Mouse (Mus musculus) ZHBTc4 (cell line): ENCODE data around the gene Laptm5.

Experiments
- DNase-seq: peaks from one replicate; pipeline ENCODE4 v3.0.0-alpha.2; 2011; ENCODE audit warnings: low read depth, low spot score

The Laptm5 gene

DNA sequence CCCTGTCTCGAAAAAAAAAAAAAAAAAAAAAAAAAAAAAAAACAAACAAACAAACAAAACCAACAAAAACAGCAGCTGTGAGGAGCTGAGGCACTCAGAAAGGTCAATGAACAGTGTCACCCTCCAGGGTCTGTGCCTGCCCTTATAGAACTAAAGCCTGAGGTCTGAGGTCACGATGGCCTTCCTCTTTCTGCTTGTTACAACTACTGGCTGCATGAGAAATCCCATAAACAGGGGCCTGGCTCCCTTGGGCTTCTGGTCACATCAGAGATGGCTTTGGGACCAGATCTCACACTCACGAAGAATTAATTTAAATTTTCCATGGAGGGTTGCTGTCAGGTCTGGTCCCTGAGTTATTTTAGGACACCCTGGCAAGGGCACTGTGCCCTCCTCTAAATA is 13.5 kb upstream of the Laptm5 start:
- DNase-seq = no peak

DNA sequence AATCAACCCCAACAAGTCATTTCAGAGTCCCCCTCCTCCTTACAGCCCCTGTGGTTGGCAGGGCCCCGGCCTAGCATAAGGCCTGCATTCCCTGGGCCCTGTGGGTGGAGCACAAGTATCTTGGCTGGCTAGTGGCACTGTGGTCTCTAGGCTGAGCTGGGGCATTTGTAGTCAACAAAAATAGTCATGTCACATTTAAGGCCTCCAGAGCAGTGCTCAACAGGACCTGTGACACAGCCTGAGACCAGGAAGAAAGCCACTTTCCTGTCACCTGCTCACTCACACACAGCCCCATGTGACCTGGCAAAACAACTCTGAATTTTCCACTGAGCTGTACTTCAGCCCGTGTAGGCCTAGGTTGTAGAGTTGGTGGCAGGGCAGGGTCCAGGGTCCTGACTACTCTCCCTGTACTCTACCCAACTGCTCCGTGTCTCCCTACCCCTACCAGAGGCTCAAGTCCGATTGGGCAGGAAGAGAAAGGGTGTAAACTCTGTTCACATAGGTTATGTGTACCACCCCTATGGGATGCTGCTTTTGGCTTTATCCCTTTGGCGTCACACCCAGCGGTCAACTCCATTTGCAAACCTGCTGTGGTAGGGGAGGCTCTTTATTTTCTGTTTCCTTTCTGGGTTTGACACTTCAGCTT is 13.0 kb upstream of the Laptm5 start:
- DNase-seq = no peak

DNA sequence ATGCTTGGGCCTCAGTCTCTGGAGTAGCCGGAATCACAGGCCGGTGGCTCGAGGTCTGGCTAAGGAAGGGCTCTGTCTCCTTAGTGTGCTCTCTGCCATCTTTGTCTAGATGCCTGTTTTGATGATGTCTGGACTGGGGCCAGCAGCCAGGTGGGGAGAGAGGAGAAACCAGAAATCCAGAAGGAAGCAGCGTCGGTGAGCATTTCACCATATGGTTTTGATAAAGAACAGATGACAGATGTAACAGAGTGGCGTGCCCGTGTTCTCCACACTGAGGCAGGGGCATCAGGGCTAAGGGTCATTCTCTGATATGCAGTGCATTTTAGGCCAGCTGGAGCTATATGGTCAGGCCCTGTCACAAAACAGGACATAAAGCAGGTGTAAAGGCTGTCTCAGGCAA is 12.2 kb upstream of the Laptm5 start:
- no peak for DNase-seq

DNA sequence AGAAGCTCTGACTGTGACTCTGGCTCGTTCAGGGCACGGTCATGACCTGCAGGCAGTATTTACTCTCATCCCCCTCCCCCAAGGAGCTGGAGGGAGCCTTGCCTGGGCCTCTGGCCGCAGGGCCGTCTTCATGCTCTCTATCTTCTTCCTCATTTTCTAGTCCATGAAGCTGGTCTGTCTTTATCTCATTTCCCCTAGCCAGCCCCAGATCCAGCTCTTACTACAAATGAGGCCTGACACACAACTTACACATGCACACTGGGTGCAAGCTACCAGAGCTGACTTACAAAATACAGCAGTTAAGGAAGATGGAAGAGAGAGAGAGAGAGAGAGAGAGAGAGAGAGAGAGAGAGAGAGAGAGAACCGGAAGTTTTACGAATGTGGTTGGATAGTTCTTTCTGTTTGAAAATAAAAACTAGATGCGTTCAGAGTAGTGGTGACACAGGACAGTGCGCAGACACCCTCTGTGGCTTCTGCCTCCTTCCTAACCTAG is 10.6 kb upstream of the Laptm5 start:
- no peak for DNase-seq

DNA sequence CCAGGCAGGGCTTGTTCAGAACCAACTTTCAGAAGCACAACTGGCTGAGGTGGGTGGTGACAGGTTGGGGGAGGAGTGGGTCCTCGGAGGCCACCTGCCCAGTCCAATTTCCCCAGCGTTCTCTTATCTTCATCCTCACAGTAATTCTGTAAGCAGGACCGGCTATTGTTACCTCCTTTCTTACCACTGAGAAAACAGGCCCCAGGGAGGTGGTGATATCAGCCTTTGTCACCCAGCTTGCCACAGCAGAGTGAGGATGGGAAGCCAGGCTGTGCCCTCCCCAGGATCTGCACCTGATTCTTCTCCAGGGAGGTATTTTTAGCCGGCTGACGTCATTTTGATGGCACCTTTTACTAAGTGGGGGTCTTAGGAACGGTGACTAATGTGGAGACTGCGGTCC is 7.9 kb upstream of the Laptm5 start:
- DNase-seq = no peak

DNA sequence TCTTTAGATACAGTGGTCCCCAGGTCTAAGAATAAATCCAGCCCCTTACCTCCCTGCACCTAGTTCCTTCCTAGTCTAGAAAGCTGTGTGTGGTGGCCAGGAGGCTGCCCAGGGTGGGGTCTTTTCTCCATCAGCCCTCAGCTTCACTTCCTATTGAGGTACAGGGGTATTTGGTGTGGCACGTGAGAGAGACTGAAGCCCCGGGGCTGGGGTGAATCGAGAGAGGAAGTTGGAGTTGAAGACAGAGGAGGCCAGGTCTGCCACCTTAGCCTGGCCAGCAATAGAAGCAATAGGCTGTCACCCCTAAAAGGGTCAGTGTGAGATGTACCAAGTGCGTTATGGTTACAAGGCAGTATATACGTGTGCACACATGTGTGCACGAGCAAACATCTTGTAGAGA is 7.0 kb upstream of the Laptm5 start:
- DNase-seq = no peak

DNA sequence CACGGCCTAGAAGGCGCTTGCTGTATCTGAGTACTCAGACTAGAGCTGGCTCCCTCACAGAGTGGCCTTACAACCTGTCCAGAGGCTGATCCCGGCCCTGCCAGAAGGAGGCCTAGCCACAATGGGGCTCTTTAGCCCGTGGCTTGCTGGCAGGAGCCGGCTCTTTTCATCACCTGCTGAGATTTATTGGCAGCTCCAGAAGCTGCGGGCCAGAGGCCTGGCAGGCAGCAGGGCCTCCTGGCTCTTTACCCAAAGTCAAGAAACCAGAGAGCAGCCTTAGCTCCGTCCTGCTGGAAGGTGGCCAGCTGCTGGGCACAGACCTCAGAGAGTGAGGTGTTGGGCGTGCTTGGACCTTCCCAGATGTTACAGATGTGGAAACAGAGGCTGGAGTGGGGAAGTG is 6.6 kb upstream of the Laptm5 start:
- peak; percentile 55 for DNase-seq

DNA sequence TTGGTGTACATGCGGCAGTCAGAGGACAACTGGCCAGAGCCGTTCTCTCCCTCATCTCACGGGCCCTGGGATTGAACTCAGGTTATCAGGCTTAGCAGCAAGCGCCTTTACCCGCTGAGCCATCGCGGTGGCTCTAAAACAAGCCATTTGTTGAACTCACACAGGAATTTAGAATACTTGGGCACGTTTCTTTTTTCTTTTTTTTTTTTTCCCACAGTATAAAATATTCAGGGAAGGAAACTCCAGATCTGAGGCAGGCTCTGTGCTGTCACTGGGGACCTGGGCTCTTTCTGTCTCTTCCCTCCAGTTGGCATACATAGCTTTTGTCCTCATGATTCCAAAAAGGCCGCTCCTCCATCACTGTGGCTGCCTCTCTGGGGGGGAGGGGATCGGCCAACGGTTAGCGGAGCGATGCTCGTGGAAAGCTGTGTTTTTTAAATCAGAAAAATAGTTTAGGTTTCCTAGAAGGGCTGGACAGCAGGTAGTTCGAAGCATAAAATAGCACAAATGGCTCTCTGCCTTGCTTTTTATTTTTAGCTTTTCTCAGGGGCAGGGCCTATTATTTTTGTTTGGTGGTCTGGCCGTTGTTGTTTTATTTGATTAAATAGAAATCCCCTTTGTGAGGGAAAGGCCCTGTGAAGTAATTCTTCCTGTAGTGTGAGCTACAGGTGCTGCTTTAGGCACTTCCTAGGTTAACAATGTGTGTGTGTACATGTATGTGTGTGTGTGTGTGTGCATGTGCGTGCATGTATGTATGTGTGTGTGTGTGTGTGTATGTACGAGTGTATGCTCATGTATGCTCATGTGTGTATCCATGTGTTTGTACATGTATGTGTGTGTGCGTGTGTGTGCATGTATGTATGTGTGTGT is 5.5 kb upstream of the Laptm5 start:
- DNase-seq = no peak

DNA sequence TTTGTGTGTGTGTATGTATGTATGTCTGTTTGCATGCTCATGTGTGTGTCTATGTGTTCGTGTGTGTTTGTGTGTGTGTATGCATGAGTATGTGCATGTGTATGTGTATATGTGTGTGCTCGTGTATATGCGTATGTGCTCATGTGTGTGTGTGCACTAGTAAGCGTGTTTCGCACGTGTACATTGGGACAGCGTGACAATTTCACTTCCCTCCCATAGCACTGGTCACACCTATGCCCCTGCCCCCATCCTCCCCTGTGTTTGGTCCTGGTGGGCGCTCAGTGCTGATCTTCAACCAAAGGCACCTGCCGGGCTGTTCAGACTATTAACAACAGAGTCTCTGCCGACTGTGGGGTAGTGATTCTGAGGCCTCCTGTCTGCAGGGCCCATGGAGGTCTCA is 4.8 kb upstream of the Laptm5 start:
- no peak for DNase-seq

DNA sequence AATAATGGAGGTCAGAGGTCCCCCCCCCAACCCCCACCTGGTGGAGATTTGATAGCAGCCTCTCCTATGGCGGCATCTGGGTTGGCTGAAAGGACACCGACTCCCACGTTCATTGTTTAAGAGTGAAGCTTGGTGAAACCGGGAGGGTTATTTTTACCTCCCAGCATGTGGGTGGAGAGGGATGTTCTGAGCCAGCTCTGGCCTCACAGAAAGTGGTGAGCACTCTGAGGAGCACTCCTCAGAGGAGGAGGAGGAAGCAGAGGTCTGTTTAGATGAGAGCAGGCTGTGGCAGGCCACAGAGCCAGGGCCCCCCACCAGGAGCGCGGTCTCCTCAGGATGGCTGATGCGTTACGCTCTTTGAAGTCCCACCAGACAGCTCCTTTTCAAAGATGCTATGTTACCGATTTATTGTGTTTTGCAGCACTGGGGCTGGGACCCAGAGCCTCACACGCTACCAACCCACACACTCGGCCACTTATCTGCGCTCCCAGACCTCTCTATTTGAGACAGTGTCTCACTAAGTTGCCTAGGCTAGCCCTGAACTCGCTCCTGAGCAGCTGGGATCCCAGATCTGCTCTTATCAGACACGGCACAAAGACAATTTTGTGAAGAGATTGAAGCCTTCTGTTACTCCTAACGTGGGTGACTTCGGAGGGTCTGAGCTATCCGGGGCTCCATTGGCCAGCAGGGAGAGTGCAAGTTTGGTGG is 3.6 kb upstream of the Laptm5 start:
- peak; percentile 55 for DNase-seq

DNA sequence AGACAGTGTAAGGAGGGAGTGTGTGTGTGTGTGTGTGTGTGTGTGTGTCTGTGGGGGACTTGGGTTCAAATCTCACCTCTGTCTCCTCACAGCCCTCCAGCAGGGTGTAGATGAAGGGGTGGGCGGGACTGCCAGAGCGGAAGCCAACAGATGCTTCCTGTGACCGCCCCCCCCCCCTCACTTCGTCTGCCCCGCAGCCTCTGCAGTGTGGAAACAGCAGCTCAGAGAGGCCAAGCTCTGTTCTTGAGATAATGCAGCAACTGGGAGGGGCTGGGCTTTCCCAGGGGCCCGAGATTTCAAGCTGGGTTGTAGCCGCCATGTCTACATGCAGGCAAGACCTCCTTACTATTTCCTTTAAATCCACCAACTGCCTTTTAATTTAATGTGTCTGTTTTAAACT is 2.3 kb upstream of the Laptm5 start:
- DNase-seq = peak; percentile 82

DNA sequence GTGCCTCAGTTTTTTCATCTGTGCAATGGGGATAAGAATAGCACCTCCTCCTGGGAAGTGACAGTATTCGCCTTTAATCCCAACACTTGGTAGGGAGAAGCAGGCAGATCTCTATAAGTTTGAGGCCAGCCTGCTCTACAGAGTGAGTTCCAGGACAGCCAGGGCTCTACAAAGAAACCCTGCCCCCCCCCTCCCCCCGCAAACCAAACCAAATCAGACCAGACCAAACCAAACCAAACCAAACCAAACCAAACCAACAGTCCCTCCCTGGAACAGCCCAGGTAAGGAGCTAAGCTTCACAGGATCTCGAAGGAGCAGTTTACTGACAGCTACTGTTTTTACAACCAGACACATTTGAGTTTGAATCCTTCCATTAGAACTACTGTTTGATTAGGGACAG is 299 bp upstream of the Laptm5 start:
- peak; percentile 90 for DNase-seq

DNA sequence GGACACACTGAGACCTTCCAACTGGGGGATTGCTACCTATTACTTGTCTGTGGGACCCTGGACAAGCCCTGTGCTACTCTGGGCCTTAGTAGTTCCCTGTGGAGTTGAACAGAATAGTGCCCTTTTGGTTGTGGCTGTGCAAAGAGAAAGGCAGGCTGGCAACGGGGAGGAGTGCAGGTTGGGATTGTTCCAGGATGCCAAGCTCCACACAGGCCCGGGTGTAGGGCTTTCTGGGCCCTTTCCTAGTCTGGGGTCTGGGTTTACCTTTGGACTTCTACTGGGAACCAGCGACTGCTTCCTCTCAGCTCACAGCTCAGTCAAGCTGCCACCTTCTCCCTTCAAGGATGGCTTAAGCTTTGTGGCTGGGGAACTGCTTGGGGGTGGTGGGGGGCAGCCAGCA is 586 bp downstream of the Laptm5 start:
- DNase-seq = no peak

DNA sequence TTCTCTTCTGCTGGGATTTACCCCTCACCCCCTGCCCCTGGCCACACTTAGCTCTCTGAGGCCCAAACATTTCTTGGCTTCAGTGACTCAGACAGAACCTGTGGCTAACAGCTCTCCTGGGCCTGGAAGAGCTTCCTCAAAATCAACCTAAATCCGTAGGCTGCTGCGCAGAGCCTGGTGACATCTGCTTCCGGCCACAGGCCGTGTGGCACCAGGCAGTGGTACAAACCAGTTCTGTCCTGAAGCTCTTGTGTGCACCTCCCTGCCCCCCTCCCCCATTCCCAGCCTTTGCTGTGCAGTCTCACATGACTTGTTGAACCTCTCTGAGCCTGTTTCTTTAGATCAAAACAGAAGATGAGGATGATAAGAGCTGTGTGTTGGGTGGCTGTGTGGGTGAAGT is 1.1 kb downstream of the Laptm5 start:
- DNase-seq = peak; percentile 89

DNA sequence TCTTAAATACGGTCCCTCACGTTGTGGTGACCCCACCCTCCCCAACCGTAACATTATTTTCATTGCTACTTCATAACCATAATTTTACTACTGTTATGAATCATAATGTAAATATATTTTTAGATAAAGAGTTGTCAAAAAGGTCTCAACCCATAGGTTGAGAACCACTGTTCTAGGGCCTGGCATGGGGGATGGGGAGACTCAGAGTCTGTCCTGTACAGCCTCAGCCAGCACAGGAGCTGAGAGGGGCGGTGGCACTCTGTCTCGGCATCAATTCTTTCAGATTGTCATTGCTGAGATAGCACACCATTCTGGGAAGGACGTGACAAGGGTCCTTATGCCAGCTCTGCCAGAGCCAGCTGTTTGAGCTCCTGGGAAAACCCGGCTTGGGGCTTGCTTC is 1.6 kb downstream of the Laptm5 start:
- DNase-seq = peak; percentile 32

DNA sequence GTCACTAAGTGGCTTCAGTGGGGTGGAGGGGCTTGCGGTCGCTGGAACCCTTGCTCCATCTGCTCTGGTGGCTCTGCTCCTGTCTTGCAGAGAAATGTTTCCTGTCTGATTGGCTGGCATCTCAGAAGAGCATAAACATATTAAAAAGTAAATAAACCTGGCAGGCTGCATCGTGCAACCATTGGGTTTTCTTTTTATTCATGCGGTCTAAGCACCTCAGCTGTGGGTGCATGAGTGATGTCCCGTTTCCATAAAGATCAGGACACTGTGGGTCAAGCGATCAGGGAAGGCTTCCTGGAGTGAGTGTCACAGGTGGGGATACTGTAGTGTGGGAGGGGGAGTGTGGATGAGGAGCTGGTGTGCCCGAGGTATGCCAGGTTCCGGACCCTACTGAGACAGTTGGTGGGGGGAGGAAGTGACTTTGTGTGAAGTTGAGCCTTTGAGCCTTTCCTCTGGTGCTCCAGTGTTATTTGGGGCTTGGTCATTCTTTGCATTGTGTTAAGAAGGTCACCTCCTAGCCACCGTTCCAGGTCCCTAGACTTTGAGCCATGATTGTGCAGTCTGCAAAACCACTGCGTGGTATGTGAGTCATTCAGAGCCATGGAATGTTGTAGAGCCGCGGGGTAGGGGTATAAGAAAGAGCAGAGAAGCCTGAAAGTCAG is 2.2 kb downstream of the Laptm5 start:
- peak; percentile 75 for DNase-seq

DNA sequence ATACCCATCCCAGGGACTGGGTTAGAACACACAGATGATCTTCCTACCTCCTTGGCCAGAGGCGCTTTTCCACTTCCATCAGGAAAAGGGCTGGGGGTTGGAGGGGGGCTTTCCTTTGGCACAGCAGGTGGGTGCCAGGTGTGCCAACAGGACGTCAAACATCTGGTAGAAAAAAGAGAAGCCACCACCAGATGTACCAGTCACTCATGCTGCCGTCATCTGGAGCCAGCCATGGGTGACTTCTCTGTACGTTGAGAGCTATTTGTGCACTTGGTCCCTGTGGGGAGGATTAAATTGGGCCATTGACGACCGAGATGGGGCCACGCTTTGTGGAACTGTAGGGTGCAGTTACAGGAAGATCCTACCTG is 2.7 kb downstream of the Laptm5 start:
- no peak for DNase-seq

DNA sequence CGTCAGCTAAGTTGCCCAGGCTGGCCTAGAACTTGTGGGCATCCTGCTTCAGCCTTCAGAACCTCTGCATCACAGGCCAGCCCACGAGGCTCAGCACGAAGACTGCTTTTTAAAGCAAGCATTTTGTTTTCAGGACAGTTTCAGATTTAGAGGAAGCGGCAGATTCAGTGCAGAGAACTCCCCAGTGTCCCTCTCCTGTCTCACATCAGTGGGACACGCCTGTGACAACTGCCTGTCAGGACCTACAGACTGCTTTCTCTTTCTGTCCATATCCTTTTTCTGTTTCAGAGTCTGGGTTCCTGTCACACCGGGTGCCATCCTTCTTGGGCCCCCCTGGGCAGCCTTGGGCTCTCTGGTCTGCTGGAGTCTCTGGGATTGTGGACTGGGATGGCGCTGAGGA is 3.7 kb downstream of the Laptm5 start:
- no peak for DNase-seq

DNA sequence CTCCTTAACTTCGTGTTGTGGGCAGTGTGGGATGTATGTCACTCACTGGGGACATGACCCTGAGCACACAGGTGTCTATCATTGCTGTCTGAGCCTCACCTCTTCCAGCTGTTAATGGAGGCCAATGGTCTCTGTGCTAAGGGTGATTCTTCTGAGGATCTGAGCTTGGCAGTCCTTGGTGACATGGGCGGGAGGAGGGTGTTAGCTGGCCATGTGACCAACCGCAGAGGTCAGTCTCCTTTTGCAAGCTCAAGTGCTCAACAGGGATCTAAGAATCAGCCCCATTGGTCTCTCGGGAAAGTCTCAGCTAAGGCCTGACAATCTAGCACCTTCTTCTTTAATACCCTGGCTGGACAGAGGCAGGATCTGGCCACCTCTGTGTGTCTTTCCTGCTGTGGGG is 4.6 kb downstream of the Laptm5 start:
- no peak for DNase-seq

DNA sequence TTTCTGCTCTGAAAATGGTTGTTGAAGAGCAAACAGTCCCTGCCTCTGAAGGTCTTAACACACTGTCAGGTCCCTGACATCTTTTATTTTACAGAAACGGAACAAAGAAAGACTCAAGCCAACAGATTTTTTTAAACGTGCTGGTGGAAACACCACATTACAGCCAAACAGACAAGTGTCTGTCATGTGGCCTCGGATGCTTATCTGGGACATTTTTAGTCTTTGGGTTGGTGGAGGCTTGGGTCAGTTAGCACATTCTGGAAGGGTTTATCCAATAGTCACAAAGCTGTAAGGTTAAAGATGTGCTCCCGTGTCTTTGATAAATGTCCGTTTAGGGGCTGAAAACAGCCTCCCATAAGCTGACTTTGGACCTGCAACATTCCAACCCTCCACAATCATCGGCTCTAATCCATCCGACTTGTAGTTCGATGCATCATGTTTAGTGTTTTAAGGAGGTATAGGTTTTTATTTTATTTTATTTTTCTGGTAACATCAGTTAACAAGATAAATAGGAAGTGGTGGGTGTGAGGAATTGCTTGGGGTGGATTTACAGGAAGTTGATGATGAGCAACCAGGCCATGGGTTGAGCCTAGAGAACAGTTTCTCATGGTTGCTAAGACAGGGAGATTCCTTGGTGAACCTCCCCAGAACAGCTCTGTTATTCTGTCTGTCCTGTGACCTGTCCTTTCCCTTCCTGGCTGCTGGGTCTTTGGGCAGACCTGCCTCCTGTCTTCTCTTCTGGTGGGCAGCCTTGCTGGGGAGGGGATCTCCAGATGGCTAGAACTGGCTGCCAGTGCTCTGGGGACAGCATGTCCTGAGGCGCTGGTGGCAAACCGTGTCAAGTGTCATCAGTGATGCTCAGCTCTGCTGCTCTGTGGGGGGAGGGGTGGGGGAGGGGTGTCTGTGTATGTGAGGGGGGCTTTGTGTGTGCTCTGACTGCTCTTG is 6.2 kb downstream of the Laptm5 start:
- DNase-seq = no peak
